15 mouse cellular contexts compared by ENCODE assay signal in the genomic region with DNA sequence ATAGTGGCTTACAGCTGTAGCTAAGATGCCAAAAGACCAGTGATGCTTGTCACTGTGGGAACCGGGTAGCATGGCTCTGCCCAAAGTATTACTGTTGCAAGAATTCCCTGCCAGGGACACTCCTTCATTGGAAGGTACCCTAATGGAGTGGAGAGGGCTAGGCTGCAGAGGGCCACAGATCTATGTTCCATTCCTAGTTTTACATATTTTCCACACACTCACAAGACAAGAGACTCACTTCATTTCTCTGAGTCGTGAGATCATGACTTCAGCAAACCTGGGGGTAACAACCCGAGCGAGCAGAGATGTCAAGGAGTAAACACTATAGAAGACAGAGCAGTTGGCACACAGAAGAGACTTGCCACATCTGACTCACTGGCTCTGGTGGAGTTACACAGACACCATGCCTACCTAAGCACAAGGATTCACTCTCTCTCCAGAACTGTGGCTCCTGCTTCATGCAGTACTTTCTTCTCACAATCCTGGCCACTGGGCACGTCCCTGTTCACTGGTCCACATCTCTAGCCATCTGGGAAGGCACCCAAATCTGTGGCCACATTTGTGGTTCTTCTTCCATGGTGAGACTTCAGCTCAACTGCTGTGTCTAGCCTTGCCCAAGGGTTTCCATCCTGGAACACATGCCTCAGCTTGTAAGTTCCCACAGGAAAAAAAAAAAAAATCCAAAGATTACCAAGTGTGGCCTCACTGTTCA. TPM values are rescaled to one million over a fixed set of nuclear protein-coding genes. Genes with fewer than 3 reads are reported as not detected.
DNase-seq lines count a peak whose midpoint lies in the region; ATAC-seq and TF ChIP-seq lines count a peak whose summit lies in the region.
"Had no signal": no experiment of that assay in that cellular context is flagged by ENCODE, and none has a peak within 500 bp of the region (broad histone marks: within the 10 kb centered on the region; RNA-seq: fewer than 3 reads in every experiment).

No protein-coding gene starts in this region.

- H3K27me3 ChIP-seq in hindbrain, embryonic 15.5 days = no peaks in the 10 kb centered on the region
- no peaks in the 10 kb centered on the region for H3K27me3 ChIP-seq in hindbrain, embryonic 11.5 days (ENCODE audit: control insufficient read depth, insufficient read depth, low read length)
- H3K27me3 ChIP-seq in stomach, embryonic 15.5 days (replicated peaks) = no peaks in the 10 kb centered on the region
- H3K27me3 ChIP-seq: forebrain, embryonic 12.5 days; liver, embryonic 15.5 days; midbrain, embryonic 12.5 days had no signal

- H3K9me3 ChIP-seq in hindbrain, embryonic 15.5 days = no peaks in the 10 kb centered on the region
- no peaks in the 10 kb centered on the region for H3K9me3 ChIP-seq in hindbrain, embryonic 11.5 days (ENCODE audit: control insufficient read depth, low read length)
- H3K9me3 ChIP-seq in stomach, embryonic 15.5 days = no peaks in the 10 kb centered on the region
- H3K9me3 ChIP-seq: forebrain, embryonic 12.5 days; liver, embryonic 15.5 days; midbrain, embryonic 12.5 days had no signal

- H3K36me3 ChIP-seq in hindbrain, embryonic 15.5 days = no peaks in the 10 kb centered on the region
- no peaks in the 10 kb centered on the region for H3K36me3 ChIP-seq in hindbrain, embryonic 11.5 days (ENCODE audit: control insufficient read depth, insufficient read depth, low read length)
- no peaks in the 10 kb centered on the region for H3K36me3 ChIP-seq in stomach, embryonic 15.5 days
- H3K36me3 ChIP-seq: liver, embryonic 15.5 days; midbrain, embryonic 12.5 days had no signal

- H3K9ac ChIP-seq in hindbrain, embryonic 15.5 days = no peak overlapping the region
- no peak overlapping the region for H3K9ac ChIP-seq in hindbrain, embryonic 11.5 days (ENCODE audit: low read depth, low read length)
- no peak overlapping the region for H3K9ac ChIP-seq in stomach, embryonic 15.5 days
- H3K9ac ChIP-seq: forebrain, embryonic 12.5 days; liver, embryonic 15.5 days; midbrain, embryonic 12.5 days had no signal

- DNase-seq in hindbrain, embryonic 11.5 days (ENCODE audit: low spot score) = no peak
- no peak for DNase-seq in cerebellum, postnatal 14 days
- DNase-seq in cerebellum, postnatal 10 days = no peak
- DNase-seq: adrenal gland, postnatal 25 days; cerebellum, adult 8-10 months; kidney, postnatal 10 days had no signal

- H3K4me2 ChIP-seq in hindbrain, embryonic 15.5 days = no peak overlapping the region
- H3K4me2 ChIP-seq in hindbrain, embryonic 11.5 days (replicated peaks; ENCODE audit: low read depth, low read length) = no peak overlapping the region
- H3K4me2 ChIP-seq in stomach, embryonic 15.5 days = no peak overlapping the region
- H3K4me2 ChIP-seq: forebrain, embryonic 12.5 days; liver, embryonic 15.5 days; midbrain, embryonic 12.5 days had no signal

- H3K4me1 ChIP-seq in hindbrain, embryonic 15.5 days (replicated peaks) = peaks cover 20% of the 10 kb centered on the region
- no peaks in the 10 kb centered on the region for H3K4me1 ChIP-seq in hindbrain, embryonic 11.5 days (replicated peaks; ENCODE audit: control insufficient read depth, insufficient read depth, low read length)
- H3K4me1 ChIP-seq in embryonic fibroblast, embryonic 13.5 days (ENCODE audit: control insufficient read depth, insufficient read depth, low read length) = peaks cover 26% of the 10 kb centered on the region
- peaks cover 4% of the 10 kb centered on the region; the same call in 1 of the 2 replicates for H3K4me1 ChIP-seq in stomach, embryonic 15.5 days
- H3K4me1 ChIP-seq: liver, embryonic 15.5 days had no signal

- TF ChIP-seq CTCF in embryonic fibroblast, embryonic 13.5 days (IDR thresholded peaks at IDR 0.05; ENCODE audit: borderline replicate concordance, insufficient read depth, low read length) = no peak

- WGBS in hindbrain, embryonic 15.5 days = 87% methylated on average over 5 of the region's 5 CpGs
- WGBS in hindbrain, embryonic 11.5 days = 94% methylated on average over 5 of the region's 5 CpGs
- WGBS in stomach, embryonic 15.5 days = 83% methylated on average over 5 of the region's 5 CpGs

- no peak overlapping the region for H3K4me3 ChIP-seq in hindbrain, embryonic 15.5 days
- no peak overlapping the region for H3K4me3 ChIP-seq in hindbrain, embryonic 11.5 days (ENCODE audit: low read depth, low read length)
- no peak overlapping the region for H3K4me3 ChIP-seq in embryonic fibroblast, embryonic 13.5 days (ENCODE audit: insufficient read depth, low read length)
- H3K4me3 ChIP-seq in stomach, embryonic 15.5 days (replicated peaks) = no peak overlapping the region
- H3K4me3 ChIP-seq: forebrain, embryonic 12.5 days; liver, embryonic 15.5 days; midbrain, embryonic 12.5 days had no signal

- ATAC-seq in hindbrain, embryonic 15.5 days (ENCODE audit: low FRiP score, low read depth) = no peak
- ATAC-seq in hindbrain, embryonic 11.5 days (ENCODE audit: low FRiP score) = no peak
- peak; percentile 9; the same call in 1 of the 2 replicates for ATAC-seq in common myeloid progenitor, adult 5-6 weeks (replicated peaks; ENCODE audit: low read depth, poor library complexity, severe bottlenecking)
- ATAC-seq in stomach, embryonic 15.5 days (ENCODE audit: insufficient read depth, low FRiP score, low read depth) = no peak
- ATAC-seq: CD4-positive, CD25-positive, alpha-beta regulatory T cell, adult 4 months; inflammation-experienced regulatory T-cells, adult 6 months had no signal

- no peak for TF ChIP-seq POLR2A in embryonic fibroblast, embryonic 13.5 days (IDR thresholded peaks at IDR 0.05; ENCODE audit: low read depth, low read length)

- H3K27ac ChIP-seq in hindbrain, embryonic 15.5 days (replicated peaks) = peak overlapping the region; percentile 69
- no peak overlapping the region for H3K27ac ChIP-seq in hindbrain, embryonic 11.5 days (ENCODE audit: low read depth, low read length)
- H3K27ac ChIP-seq in embryonic fibroblast, embryonic 13.5 days (ENCODE audit: insufficient read depth, low read length) = peak overlapping the region; percentile 21
- H3K27ac ChIP-seq in stomach, embryonic 15.5 days = peak overlapping the region; percentile 76
- H3K27ac ChIP-seq: forebrain, embryonic 12.5 days; liver, embryonic 15.5 days; midbrain, embryonic 12.5 days had no signal

RNA-seq across cellular contexts. Expression of a gene that starts 31.9 kb away (rescaled TPM):
- polyA plus RNA-seq in hindbrain, embryonic 15.5 days (2015; fragmentation: Nextera tagmentation; extraction: Ambion mirVana) = 32.6 and 39.0 TPM in 2 replicates
- polyA plus RNA-seq in hindbrain, embryonic 11.5 days (2014; fragmentation: Nextera tagmentation; extraction: Ambion mirVana) = 40.3 and 44.1 TPM in 2 replicates
- total RNA-seq in common myeloid progenitor, adult 5-6 weeks (2017) = 17.8 and 21.7 TPM in 2 replicates
- 19.5 and 31.4 TPM in 2 replicates for polyA plus RNA-seq in embryonic fibroblast, embryonic 13.5 days (2011; ENCODE audit: insufficient read length, low read depth, missing spikeins)
- 29.7 and 31.7 TPM in 2 replicates for polyA plus RNA-seq in stomach, embryonic 15.5 days (2015; fragmentation: Nextera tagmentation; extraction: Ambion mirVana)
